Comparison of ENCODE assay signal across 11 mouse cellular contexts in genomic region chr11:97670234-97671176, GRCm38 (mm10). TPM values are rescaled to one million over a fixed set of nuclear protein-coding genes. Genes with fewer than 3 reads are reported as not detected.
DNase-seq lines count a peak whose midpoint lies in the region; ATAC-seq lines count a peak whose summit lies in the region.
"Had no signal": no experiment of that assay in that cellular context is flagged by ENCODE, and none has a peak within 500 bp of the region (broad histone marks: within the 10 kb centered on the region; RNA-seq: fewer than 3 reads in every experiment).

No protein-coding gene starts in this region.

- peaks cover 54% of the 10 kb centered on the region for H3K36me3 ChIP-seq in liver, embryonic 12.5 days
- H3K36me3 ChIP-seq in embryonic facial prominence, embryonic 10.5 days (replicated peaks) = peaks cover 100% of the 10 kb centered on the region

- no peaks in the 10 kb centered on the region for H3K9me3 ChIP-seq in liver, embryonic 12.5 days (replicated peaks)
- no peaks in the 10 kb centered on the region for H3K9me3 ChIP-seq in embryonic facial prominence, embryonic 10.5 days

- no peak overlapping the region for H3K4me3 ChIP-seq in liver, embryonic 12.5 days
- 0 out of 2 replicates have a peak overlapping the region, but pooled peaks have one; percentile 5 for H3K4me3 ChIP-seq in embryonic facial prominence, embryonic 10.5 days
- H3K4me3 ChIP-seq: myocyte had no signal

- 37% methylated on average over 13 of the region's 13 CpGs for WGBS in liver, embryonic 12.5 days (ENCODE audit: insufficient replicate concordance)
- 63% methylated on average over 13 of the region's 13 CpGs for WGBS in embryonic facial prominence, embryonic 10.5 days

- 0 out of 2 replicates have a peak, but pooled peaks have one; percentile 17 for ATAC-seq in liver, embryonic 12.5 days

- H3K27ac ChIP-seq in liver, embryonic 12.5 days = no peak overlapping the region
- H3K27ac ChIP-seq in embryonic facial prominence, embryonic 10.5 days (replicated peaks) = peak overlapping the region; percentile 66

- H3K4me1 ChIP-seq in liver, embryonic 12.5 days = peaks cover 22% of the 10 kb centered on the region
- peaks cover 42% of the 10 kb centered on the region for H3K4me1 ChIP-seq in embryonic facial prominence, embryonic 10.5 days

- no peak overlapping the region for H3K4me2 ChIP-seq in liver, embryonic 12.5 days

- H3K27me3 ChIP-seq in liver, embryonic 12.5 days (replicated peaks) = peaks cover 52% of the 10 kb centered on the region
- H3K27me3 ChIP-seq in embryonic facial prominence, embryonic 10.5 days (replicated peaks; ENCODE audit: low read depth, poor library complexity, severe bottlenecking) = no peaks in the 10 kb centered on the region
- H3K27me3 ChIP-seq: CH12.LX had no signal

- intact Hi-C loops in heart, postnatal 10 days (cut with DNase I) = no loop called here

- no peak overlapping the region for H3K9ac ChIP-seq in liver, embryonic 12.5 days

- DNase-seq in heart, adult 11 months = peak; percentile 91
- DNase-seq in heart, adult 9 months (ENCODE audit: low spot score in 2 of 2) = no peak
- DNase-seq in liver = no peak
- no peak for DNase-seq in embryonic facial prominence, embryonic 10.5 days (ENCODE audit: low spot score)
- DNase-seq in heart, postnatal 10 days = peak; percentile 41 to 60
- no peak for DNase-seq in layer of hippocampus, adult 9-10 months (ENCODE audit: low spot score)
- DNase-seq in urinary bladder, postnatal 4 days (ENCODE audit: low spot score in 2 of 2) = no peak
- DNase-seq: lung, adult 2 months had no signal

RNA-seq across cellular contexts. Expression of gene Mllt6, which starts 7.3 kb away (rescaled TPM):
- 0.32 and 0.33 TPM in 2 replicates for polyA plus RNA-seq in liver, embryonic 12.5 days (2016; fragmentation: Nextera tagmentation; extraction: Ambion mirVana)
- polyA plus RNA-seq in embryonic facial prominence, embryonic 10.5 days (2016; fragmentation: Nextera tagmentation; extraction: Ambion mirVana) = 2.1 and 2.2 TPM in 2 replicates
- 10 to 100 TPM; 55.8 to 61.7 TPM for total RNA-seq in heart, postnatal 10 days (2021)

RNA-seq across cellular contexts. Expression of gene Cisd3, which starts 15.1 kb away (rescaled TPM):
- polyA plus RNA-seq in liver, embryonic 12.5 days (2016; fragmentation: Nextera tagmentation; extraction: Ambion mirVana) = 12.6 and 14.7 TPM in 2 replicates
- 18.2 and 20.0 TPM in 2 replicates for polyA plus RNA-seq in embryonic facial prominence, embryonic 10.5 days (2016; fragmentation: Nextera tagmentation; extraction: Ambion mirVana)
- 100 to 1,000 TPM; 120 TPM for total RNA-seq in heart, postnatal 10 days (2021)

RNA-seq across cellular contexts. Expression of gene Pcgf2, which starts 29.8 kb away (rescaled TPM):
- polyA plus RNA-seq in liver, embryonic 12.5 days (2016; fragmentation: Nextera tagmentation; extraction: Ambion mirVana) = 5.0 and 5.1 TPM in 2 replicates
- polyA plus RNA-seq in embryonic facial prominence, embryonic 10.5 days (2016; fragmentation: Nextera tagmentation; extraction: Ambion mirVana) = 23.2 and 24.1 TPM in 2 replicates
- total RNA-seq in heart, postnatal 10 days (2021) = 10 to 100 TPM; 21.4 to 21.7 TPM

RNA-seq across cellular contexts. Expression of gene Psmb3, which starts 32.7 kb away (rescaled TPM):
- polyA plus RNA-seq in liver, embryonic 12.5 days (2016; fragmentation: Nextera tagmentation; extraction: Ambion mirVana) = 364 and 370 TPM in 2 replicates
- polyA plus RNA-seq in embryonic facial prominence, embryonic 10.5 days (2016; fragmentation: Nextera tagmentation; extraction: Ambion mirVana) = 634 and 654 TPM in 2 replicates
- 100 to 1,000 TPM; 184 to 186 TPM for total RNA-seq in heart, postnatal 10 days (2021)

RNA-seq across cellular contexts. Expression of gene Epop, which starts 41.0 kb away (rescaled TPM):
- polyA plus RNA-seq in liver, embryonic 12.5 days (2016; fragmentation: Nextera tagmentation; extraction: Ambion mirVana) = 3.6 and 4.1 TPM in 2 replicates
- 13.0 and 14.4 TPM in 2 replicates for polyA plus RNA-seq in embryonic facial prominence, embryonic 10.5 days (2016; fragmentation: Nextera tagmentation; extraction: Ambion mirVana)
- 1 to 10 TPM in 1 of 2 experiments, under 1 TPM in 1; 0.57 to 1.0 TPM for total RNA-seq in heart, postnatal 10 days (2021)

Comparison
In these comparisons a context has a peak if more than half of its experiments do, and no peak if none do; other contexts are left out.
1. DNase-seq: peak in heart, adult 11 months (single experiment) and heart, postnatal 10 days (2 of 2); none in heart, adult 9 months (0 of 2), liver (single experiment), embryonic facial prominence, embryonic 10.5 days (single experiment), layer of hippocampus, adult 9-10 months (single experiment) and urinary bladder, postnatal 4 days (0 of 2).